Mouse (Mus musculus) neural tube, embryonic 15.5 days (tissue): ENCODE data around the gene Ptprd. TPM values are rescaled to one million over a fixed set of nuclear protein-coding genes. Genes with fewer than 3 reads are reported as not detected.
"Not testable (repeated sequence)": the region's sequence is repeated elsewhere in the genome, so short reads cannot be mapped to it uniquely, and the experiment has no call there.

ENCODE experiments used
- ATAC-seq: fragments of 200-750 bp; cut with Nextera tagmentation; 2 replicates; pipeline ENCODE4 v1.8.0; 2017; ENCODE audit warnings: mild to moderate bottlenecking, moderate TSS enrichment, moderate library complexity; ENCODE audit not compliant: low FRiP score
- H3K27ac ChIP-seq: fragments of 300-500 bp; sonication (generic); replicated peaks from 2 replicates; pipeline ENCODE4 v1.5.1; 2015; ENCODE audit warnings: mild to moderate bottlenecking, inconsistent platforms
- H3K27me3 ChIP-seq: fragments of 300-500 bp; sonication (generic); replicated peaks from 2 replicates; pipeline ENCODE4 v1.6.1; 2015; ENCODE audit warnings: inconsistent platforms
- H3K36me3 ChIP-seq: fragments of 300-500 bp; sonication (generic); 2 replicates; pipeline ENCODE4 v1.6.1; 2015; ENCODE audit warnings: inconsistent platforms
- H3K4me1 ChIP-seq: fragments of 300-500 bp; sonication (generic); 2 replicates; pipeline ENCODE4 v1.6.1; 2015; ENCODE audit warnings: inconsistent platforms
- H3K4me2 ChIP-seq: fragments of 300-500 bp; sonication (generic); 2 replicates; pipeline ENCODE4 v1.6.1; 2015; ENCODE audit warnings: inconsistent platforms, mild to moderate bottlenecking, moderate library complexity
- H3K4me3 ChIP-seq: fragments of 300-500 bp; sonication (generic); replicated peaks from 2 replicates; pipeline ENCODE4 v1.5.1; 2015; ENCODE audit warnings: mild to moderate bottlenecking, inconsistent platforms
- H3K9ac ChIP-seq: fragments of 300-500 bp; sonication (generic); replicated peaks from 2 replicates; pipeline ENCODE4 v1.6.1; 2015; ENCODE audit warnings: mild to moderate bottlenecking, inconsistent platforms
- H3K9me3 ChIP-seq: fragments of 300-500 bp; sonication (generic); replicated peaks from 2 replicates; pipeline ENCODE4 v1.6.1; 2016; ENCODE audit warnings: inconsistent platforms
- WGBS: fragments of 180-500 bp; shearing (Covaris S2); methylation state at CpG from one replicate; pipeline ENCODE4 v1.1.7; 2015; ENCODE audit warnings: mixed read lengths; 5-methylcytosine and 5-hydroxymethylcytosine counted together
- polyA plus RNA-seq: library from polyadenylated mRNA; unstranded; fragments of >200 nt; fragmentation: Nextera tagmentation; extraction: Ambion mirVana; gene quantifications from 2 replicates; pipeline ENCODE4 v1.2.1, GENCODE M21; 2015

Gene Ptprd
- polyA plus RNA-seq, 1 experiment from 2014 or later, result 96.1 TPM

DNA sequence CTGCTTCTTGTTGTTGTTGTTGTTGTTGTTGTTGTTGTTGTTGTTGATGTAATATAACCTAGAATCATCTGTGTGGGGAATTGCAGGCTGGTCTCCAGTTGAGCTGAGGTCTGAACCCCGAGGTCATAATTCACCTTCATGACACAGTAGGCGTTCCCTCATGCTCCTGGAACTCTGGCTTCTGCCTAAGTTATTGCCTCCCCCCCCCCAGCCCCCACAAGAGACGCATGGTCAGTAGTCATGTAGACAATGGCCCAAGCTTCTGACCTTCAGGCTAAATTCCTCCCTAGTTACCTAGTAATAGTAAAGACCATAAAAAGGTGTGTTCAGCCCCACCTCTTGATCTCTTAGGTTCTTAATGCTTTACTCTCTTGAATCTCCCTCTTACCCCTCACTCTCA is 1784.7 kb downstream of the Ptprd start:
- H3K9ac ChIP-seq, H3K9me3 ChIP-seq, H3K4me3 ChIP-seq, ATAC-seq, H3K27me3 ChIP-seq, H3K27ac ChIP-seq, H3K4me2 ChIP-seq, H3K36me3 ChIP-seq: not testable (repeated sequence)
- 51% methylated on average over 3 of the region's 3 CpGs for WGBS
- H3K4me1 ChIP-seq, result peaks cover 10% of the 10 kb centered on the region; the same call in 1 of the 2 replicates

DNA sequence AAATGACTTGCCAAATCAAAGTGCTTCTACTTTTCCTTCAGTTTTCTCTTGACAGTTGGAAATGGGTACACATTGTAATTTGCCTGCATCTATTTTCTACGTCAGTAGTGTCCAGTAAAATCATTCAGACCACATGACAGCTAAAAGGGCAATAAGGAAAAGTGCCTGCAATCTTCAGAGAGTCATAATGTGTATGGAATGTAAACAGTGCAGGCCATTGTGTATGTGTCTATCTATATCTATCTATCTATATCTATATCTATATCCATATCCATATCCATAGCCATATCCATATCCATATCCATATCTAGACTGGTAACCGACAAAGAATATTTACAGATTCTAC is 1786.6 kb downstream of the Ptprd start:
- Histone ChIP-seq H3K27me3 (no peaks in the 10 kb centered on the region), H3K4me2 (no peak overlapping the region), H3K27ac (no peak overlapping the region), H3K4me1 (peaks cover 10% of the 10 kb centered on the region; the same call in 1 of the 2 replicates), H3K36me3 (no peaks in the 10 kb centered on the region), H3K9me3 (no peaks in the 10 kb centered on the region), H3K4me3 (no peak overlapping the region), H3K9ac (no peak overlapping the region)
- 85% methylated on average over 2 of the region's 2 CpGs for WGBS
- ATAC-seq, result no peak

DNA sequence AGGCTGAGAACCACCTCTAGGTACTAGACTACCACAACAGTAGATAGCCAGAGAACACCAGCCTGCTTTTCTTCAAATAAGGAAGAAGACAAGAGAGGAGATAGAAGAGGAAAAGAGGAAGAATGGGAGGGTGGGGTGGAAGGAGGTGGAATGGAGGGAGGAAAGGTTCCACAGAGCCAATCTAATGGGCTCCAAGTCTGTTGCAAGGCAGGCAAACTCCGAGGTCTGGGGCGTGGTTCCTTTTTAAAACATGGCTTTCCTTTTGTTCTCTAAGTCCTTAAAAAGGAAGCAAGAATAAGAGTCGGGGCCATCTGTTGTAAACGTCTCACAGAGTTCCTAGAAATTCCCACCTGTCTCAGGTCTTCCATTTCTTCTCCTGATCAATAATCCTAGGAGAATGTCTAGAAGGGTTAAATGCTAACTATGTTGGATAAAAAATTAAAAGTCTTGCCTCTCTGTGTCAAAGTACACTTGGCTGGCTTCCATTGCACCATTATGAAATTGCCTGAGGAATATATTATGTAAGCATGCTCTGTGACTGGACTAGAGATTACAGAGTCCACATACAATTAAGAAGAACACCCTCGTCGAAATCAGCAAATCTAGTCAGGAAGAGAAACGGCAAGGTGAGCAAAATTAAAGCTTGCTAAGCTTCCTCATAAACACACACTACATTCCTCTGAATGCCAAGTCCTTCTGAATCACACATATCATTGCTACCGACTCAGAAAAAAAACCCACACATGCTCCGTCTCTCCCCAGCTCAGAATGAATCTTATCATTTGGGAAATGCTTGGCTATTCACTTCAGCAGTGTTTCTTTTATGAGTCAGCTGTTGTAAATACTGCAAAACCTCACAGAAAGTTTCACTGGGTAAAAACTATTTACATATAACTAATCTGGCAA is 1787.2 kb downstream of the Ptprd start:
- Histone ChIP-seq H3K27me3 (no peaks in the 10 kb centered on the region), H3K4me1 (peaks cover 4% of the 10 kb centered on the region; the same call in 1 of the 2 replicates), H3K4me3 (no peak overlapping the region), H3K4me2 (no peak overlapping the region), H3K36me3 (no peaks in the 10 kb centered on the region), H3K27ac (no peak overlapping the region), H3K9ac (no peak overlapping the region), H3K9me3 (no peaks in the 10 kb centered on the region)
- WGBS, result 67% methylated on average over 9 of the region's 9 CpGs
- ATAC-seq, result no peak

DNA sequence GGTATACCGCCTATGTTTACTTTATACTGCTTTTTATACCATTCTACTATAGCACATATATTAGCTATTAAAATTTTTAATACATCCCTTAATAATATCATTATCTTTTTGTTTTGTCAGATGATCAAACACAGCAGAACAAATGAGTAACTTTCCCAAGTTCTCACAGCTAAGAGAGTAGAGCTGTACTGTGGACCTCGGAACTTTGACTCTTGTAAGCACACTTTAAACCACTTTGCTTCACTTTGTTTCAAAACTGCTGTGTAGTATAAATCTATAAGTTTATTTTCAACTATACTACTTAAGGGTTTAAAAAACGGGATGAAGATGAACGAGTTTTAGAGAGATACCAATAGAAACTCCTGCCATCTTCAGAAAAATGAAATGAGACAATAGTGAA is 1789.6 kb downstream of the Ptprd start:
- H3K27me3 ChIP-seq, result no peaks in the 10 kb centered on the region
- H3K4me3 ChIP-seq, result no peak overlapping the region
- no peak for ATAC-seq
- H3K9ac ChIP-seq, result no peak overlapping the region
- no peak overlapping the region for H3K27ac ChIP-seq
- H3K4me2 ChIP-seq, result no peak overlapping the region
- no peaks in the 10 kb centered on the region for H3K9me3 ChIP-seq
- WGBS, result 95% methylated on average over 4 of the region's 4 CpGs
- no peaks in the 10 kb centered on the region for H3K36me3 ChIP-seq
- H3K4me1 ChIP-seq, result no peaks in the 10 kb centered on the region

DNA sequence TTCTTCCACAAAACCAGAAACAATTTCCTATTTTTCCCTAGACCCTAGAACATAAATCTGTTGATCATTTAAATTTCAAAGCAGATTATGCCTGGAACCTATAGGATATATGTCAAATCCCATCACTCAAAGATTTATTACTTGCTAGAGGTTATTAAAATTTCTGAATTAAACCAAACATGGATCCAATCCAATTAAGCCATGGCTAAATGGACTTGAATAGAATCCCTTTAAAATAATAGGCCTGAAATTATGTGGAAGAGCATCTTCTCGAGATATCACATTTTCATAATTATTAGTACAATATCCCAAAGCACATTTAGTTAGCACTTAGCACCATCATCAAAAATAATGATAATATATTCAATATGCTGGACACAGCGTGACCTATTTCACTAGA is 1792.1 kb downstream of the Ptprd start:
- Histone ChIP-seq H3K9me3 (no peaks in the 10 kb centered on the region), H3K36me3 (no peaks in the 10 kb centered on the region), H3K27ac (no peak overlapping the region), H3K27me3 (no peaks in the 10 kb centered on the region), H3K4me1 (0 out of 2 replicates have a peak, but pooled peaks cover 10% of the 10 kb centered on the region), H3K4me3 (no peak overlapping the region), H3K9ac (no peak overlapping the region), H3K4me2 (no peak overlapping the region)
- ATAC-seq, result no peak
- WGBS, result 70% methylated on average over 2 of the region's 2 CpGs

DNA sequence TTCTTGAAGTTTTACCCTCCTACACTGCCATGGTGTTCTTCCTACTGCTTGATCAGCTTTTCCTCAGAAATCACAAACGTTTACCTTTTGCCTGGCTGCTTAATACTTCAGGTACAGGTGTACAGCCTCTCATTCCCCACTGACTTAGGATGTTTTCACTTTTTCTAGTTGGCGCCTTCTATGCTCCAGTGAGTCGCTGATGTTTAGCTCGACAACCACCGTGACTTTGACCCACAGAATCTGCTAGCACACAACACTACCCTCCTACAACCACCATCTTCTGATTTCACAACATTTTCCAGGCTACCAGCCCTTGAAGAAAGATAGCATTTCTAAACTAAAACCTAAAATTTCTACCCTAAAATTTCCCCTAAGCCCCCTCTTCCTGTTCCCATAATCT is 1794.1 kb downstream of the Ptprd start:
- Histone ChIP-seq H3K4me2 (no peak overlapping the region), H3K9ac (no peak overlapping the region), H3K9me3 (no peaks in the 10 kb centered on the region), H3K27me3 (no peaks in the 10 kb centered on the region), H3K36me3 (no peaks in the 10 kb centered on the region), H3K4me3 (no peak overlapping the region), H3K4me1 (0 out of 2 replicates have a peak, but pooled peaks cover 10% of the 10 kb centered on the region), H3K27ac (no peak overlapping the region)
- no peak for ATAC-seq
- WGBS, result 95% methylated on average over 5 of the region's 5 CpGs

DNA sequence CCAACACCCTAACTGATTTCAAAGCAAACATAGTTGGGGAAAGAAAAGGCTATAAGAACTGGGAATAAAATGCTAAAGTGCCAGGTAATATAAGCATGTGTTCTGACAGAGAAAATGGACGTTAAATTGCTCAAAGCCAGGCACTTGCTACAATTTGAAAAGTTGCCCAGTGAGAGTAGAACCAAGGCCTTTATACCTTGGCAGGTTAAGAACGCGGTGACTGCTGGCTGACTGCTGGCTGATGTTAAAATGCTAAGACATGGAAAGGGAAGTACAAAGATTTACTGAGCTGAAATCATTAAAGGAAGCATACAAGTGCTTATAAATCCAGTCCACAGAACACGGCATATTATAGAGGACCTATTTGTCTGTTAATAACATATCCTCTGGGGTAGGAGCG is 1796.1 kb downstream of the Ptprd start:
- H3K27ac ChIP-seq, result no peak overlapping the region
- H3K9me3 ChIP-seq, result no peaks in the 10 kb centered on the region
- no peaks in the 10 kb centered on the region for H3K36me3 ChIP-seq
- H3K27me3 ChIP-seq, result no peaks in the 10 kb centered on the region
- no peak overlapping the region for H3K4me3 ChIP-seq
- H3K4me2 ChIP-seq, result no peak overlapping the region
- no peak overlapping the region for H3K9ac ChIP-seq
- H3K4me1 ChIP-seq, result 0 out of 2 replicates have a peak, but pooled peaks cover 10% of the 10 kb centered on the region
- ATAC-seq, result no peak
- WGBS, result 63% methylated on average over 5 of the region's 5 CpGs

DNA sequence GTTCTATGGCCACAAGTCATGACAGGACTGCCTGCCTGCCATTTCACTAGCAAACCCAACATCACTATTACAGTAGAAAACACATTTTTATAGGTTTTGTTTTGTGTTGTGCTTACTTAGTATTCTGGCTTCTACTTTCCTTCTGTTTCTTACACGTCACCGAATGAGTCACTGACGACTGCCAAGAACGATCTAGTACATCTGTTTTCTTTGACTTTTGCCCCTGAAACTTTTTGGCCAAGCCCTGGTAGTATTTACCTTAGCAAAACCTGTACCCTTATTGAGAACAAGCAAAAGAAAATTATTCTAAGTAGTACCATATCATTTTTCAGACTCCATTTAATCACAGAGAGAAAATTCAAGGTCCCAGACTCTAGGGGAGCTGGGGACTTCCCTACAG is 1797.2 kb downstream of the Ptprd start:
- no peak overlapping the region for H3K4me3 ChIP-seq
- WGBS, result 75% methylated on average over 4 of the region's 4 CpGs
- no peaks in the 10 kb centered on the region for H3K9me3 ChIP-seq
- no peak overlapping the region for H3K9ac ChIP-seq
- 0 out of 2 replicates have a peak, but pooled peaks cover 10% of the 10 kb centered on the region for H3K4me1 ChIP-seq
- no peaks in the 10 kb centered on the region for H3K36me3 ChIP-seq
- H3K4me2 ChIP-seq, result no peak overlapping the region
- no peak for ATAC-seq
- H3K27ac ChIP-seq, result no peak overlapping the region
- no peaks in the 10 kb centered on the region for H3K27me3 ChIP-seq

DNA sequence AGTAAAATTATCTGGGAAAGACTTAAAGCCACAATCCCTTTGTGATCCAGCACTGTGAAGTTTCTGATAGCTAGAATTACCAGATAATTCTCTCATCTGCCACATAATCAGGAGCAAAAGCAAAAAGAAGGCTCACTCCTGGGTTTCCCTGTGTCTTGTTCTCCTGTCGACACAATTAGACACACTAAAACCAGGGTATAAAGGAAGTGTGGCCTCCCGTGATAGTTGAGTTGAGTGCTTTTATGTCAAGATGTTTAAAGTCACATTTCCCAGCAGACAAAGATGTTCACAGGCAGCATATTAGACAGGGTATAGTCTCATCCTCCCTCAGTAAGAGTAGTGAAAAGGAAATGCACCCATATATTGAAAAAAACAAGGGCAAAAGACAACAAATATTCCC is 1801.7 kb downstream of the Ptprd start:
- whole genome bisulfite sequencing, result 14% methylated on average over 2 of the region's 2 CpGs

DNA sequence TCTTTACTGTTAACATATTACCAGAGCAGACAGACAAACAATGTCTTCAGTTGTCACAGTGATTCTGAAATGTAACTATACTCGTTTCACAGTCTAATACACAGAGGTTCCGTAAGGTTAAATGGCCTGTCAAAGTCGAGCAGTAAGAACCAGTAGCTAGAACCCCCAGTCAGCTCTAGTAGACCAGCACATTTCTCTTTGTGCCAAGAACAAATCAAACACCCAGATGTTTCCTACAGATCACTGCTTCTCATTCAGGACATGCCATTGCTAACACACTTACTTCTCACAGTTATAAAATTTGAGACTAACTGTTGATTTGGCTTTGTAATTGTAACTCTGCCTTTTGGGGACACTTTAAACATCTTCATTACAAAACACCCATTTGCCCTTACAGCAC is 1802.6 kb downstream of the Ptprd start:
- no peaks in the 10 kb centered on the region for H3K9me3 ChIP-seq
- H3K27me3 ChIP-seq, result no peaks in the 10 kb centered on the region
- H3K36me3 ChIP-seq, result no peaks in the 10 kb centered on the region
- 35% methylated on average over 3 of the region's 3 CpGs for WGBS
- H3K27ac ChIP-seq, result no peak overlapping the region
- no peak for ATAC-seq
- no peak overlapping the region for H3K9ac ChIP-seq
- no peak overlapping the region for H3K4me3 ChIP-seq
- H3K4me2 ChIP-seq, result no peak overlapping the region
- peaks cover 11% of the 10 kb centered on the region for H3K4me1 ChIP-seq

More for the DNA sequence above, 1801.7 kb downstream of the Ptprd start:
- H3K4me1 ChIP-seq, result peaks cover 14% of the 10 kb centered on the region
- H3K4me3 ChIP-seq, result no peak overlapping the region
- H3K36me3 ChIP-seq, result no peaks in the 10 kb centered on the region
- no peak for ATAC-seq
- H3K9ac ChIP-seq, result no peak overlapping the region
- no peaks in the 10 kb centered on the region for H3K9me3 ChIP-seq
- no peak overlapping the region for H3K4me2 ChIP-seq
- H3K27me3 ChIP-seq, result no peaks in the 10 kb centered on the region
- no peak overlapping the region for H3K27ac ChIP-seq

DNA sequence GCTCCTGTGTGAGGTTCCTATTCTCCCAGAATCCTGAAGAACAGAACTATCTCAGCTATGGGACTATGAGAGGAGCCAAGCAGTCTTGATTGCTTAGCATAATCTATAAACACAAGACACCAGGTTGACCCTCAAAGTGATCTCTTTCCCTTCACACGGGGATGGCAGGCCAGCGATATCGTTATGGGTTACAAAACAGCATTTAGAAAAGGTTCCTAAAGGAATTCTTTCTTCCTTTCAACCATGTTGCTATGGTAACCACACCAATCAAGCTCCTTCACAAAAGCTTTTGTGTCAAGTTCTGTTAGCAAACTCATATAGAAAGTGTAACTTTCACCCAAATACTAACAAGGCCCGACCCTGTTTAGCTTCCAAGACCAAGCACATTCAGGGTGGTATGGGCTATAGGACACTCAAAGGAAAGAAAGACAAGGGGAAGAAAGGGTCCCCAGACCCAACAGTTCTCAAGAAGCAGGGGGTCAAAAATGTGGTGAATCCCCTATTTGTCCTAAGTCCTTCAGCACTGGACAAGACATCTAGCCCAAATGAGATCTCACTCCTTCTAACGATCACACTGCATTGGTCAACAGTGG is 1805.8 kb downstream of the Ptprd start:
- no peaks in the 10 kb centered on the region for H3K27me3 ChIP-seq
- H3K36me3 ChIP-seq, result no peaks in the 10 kb centered on the region
- no peak overlapping the region for H3K4me3 ChIP-seq
- ATAC-seq, result peak; percentile 42; the same call in 1 of the 2 replicates
- no peak overlapping the region for H3K4me2 ChIP-seq
- H3K4me1 ChIP-seq, result peaks cover 11% of the 10 kb centered on the region
- H3K9ac ChIP-seq, result no peak overlapping the region
- 9% methylated on average over 5 of the region's 5 CpGs for WGBS
- no peaks in the 10 kb centered on the region for H3K9me3 ChIP-seq
- H3K27ac ChIP-seq, result peak overlapping the region; percentile 18; the same call in 1 of the 2 replicates

DNA sequence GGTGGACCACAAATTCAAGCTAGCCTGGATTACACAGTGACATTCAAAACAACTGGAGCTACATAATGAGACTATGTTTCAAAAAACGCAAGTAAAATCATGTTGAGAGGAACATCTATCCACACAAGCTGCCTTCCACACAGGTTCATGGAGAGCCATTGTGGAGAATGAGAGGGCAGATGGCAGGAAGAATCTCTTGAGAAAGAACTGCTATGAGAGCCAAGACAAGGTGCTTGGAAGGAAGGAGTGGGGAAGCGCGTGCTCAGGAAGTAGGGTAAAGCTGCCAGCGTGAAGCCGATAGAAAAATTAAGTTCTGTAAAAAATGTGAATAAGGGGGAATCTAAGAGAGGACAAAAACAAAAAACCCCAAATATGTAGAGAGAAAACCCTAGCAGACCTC is 1808.5 kb downstream of the Ptprd start:
- ATAC-seq, result no peak
- Histone ChIP-seq H3K4me2 (no peak overlapping the region), H3K4me3 (no peak overlapping the region), H3K27me3 (no peaks in the 10 kb centered on the region), H3K27ac (no peak overlapping the region), H3K4me1 (peaks cover 11% of the 10 kb centered on the region), H3K36me3 (no peaks in the 10 kb centered on the region), H3K9me3 (no peaks in the 10 kb centered on the region), H3K9ac (no peak overlapping the region)
- 97% methylated on average over 5 of the region's 5 CpGs for WGBS
